Mouse (Mus musculus) liver, postnatal 0 days (tissue): ENCODE measurements around the gene Ankrd12.

Source experiments
- CTCF ChIP-seq: sonication (generic); IDR thresholded peaks from 2 replicates; pipeline ENCODE4 v1.5.1; 2016; ENCODE audit warnings: antibody characterized with exemption, low read depth
- EP300 ChIP-seq: IDR thresholded peaks from 2 replicates; pipeline ENCODE4 v1.6.1; 2016; ENCODE audit warnings: antibody characterized with exemption, low read depth, mild to moderate bottlenecking

GRCm38 (mm10) chr17:65924218-65924617 lies 152.7 kb downstream of the Ankrd12 start:
- TF ChIP-seq CTCF (no peak), EP300 (no peak)
